Mouse (Mus musculus) hindbrain, postnatal 0 days (tissue): Measurements from ENCODE around the gene Ptchd4. TPM values are rescaled to one million over a fixed set of nuclear protein-coding genes. Genes with fewer than 3 reads are reported as not detected.

Experiments
- ATAC-seq: fragments of 200-750 bp; cut with Nextera tagmentation; 2 replicates; pipeline ENCODE4 v1.8.0; 2017; ENCODE audit warnings: mild to moderate bottlenecking, moderate TSS enrichment, moderate library complexity
- DNase-seq: peaks from one replicate; pipeline ENCODE4 v3.0.0-alpha.2; 2015; ENCODE audit warnings: low spot score
- H3K27ac ChIP-seq: fragments of 300-500 bp; sonication (generic); 2 replicates; pipeline ENCODE4 v1.5.1; 2014; ENCODE audit warnings: mild to moderate bottlenecking
- H3K27me3 ChIP-seq: fragments of 300-500 bp; sonication (generic); 2 replicates; pipeline ENCODE4 v1.6.1; 2014; ENCODE audit warnings: low read length, mixed read lengths; ENCODE audit not compliant: insufficient read depth
- H3K36me3 ChIP-seq: fragments of 300-500 bp; sonication (generic); 2 replicates; pipeline ENCODE4 v1.6.1; 2014; ENCODE audit warnings: low read length, mixed read lengths; ENCODE audit not compliant: insufficient read depth
- H3K4me1 ChIP-seq: fragments of 300-500 bp; sonication (generic); 2 replicates; pipeline ENCODE4 v1.6.1; 2014; ENCODE audit warnings: antibody characterized with exemption, low read length, mixed read lengths; ENCODE audit not compliant: insufficient read depth
- H3K4me2 ChIP-seq: fragments of 300-500 bp; sonication (generic); 2 replicates; pipeline ENCODE4 v1.6.1; 2014; ENCODE audit warnings: low read depth, mild to moderate bottlenecking, low read length, moderate library complexity, mixed read lengths
- H3K4me3 ChIP-seq: fragments of 300-500 bp; sonication (generic); 2 replicates; pipeline ENCODE4 v1.5.1; 2014; ENCODE audit warnings: low read length
- H3K9ac ChIP-seq: fragments of 300-500 bp; sonication (generic); replicated peaks from 2 replicates; pipeline ENCODE4 v1.6.1; 2014; ENCODE audit warnings: mild to moderate bottlenecking, low read length, moderate library complexity, mixed read lengths
- H3K9me3 ChIP-seq: fragments of 300-500 bp; sonication (generic); 2 replicates; pipeline ENCODE4 v1.6.1; 2016; ENCODE audit warnings: low read length, mixed read lengths
- CTCF ChIP-seq: IDR thresholded peaks from 2 replicates; pipeline ENCODE4 v1.5.1; 2016; ENCODE audit warnings: antibody characterized with exemption, control low read depth, low read depth
- WGBS: fragments of 180-500 bp; shearing (Covaris S2); extraction: QIAGEN DNeasy Blood & Tissue Kit; methylation state at CpG from one replicate; pipeline ENCODE4 v1.1.7; 2014; 5-methylcytosine and 5-hydroxymethylcytosine counted together
- polyA plus RNA-seq: library from polyadenylated mRNA; unstranded; fragments of >200 nt; fragmentation: Nextera tagmentation; extraction: Ambion mirVana; gene quantifications from 2 replicates; pipeline ENCODE4 v1.2.1, GENCODE M21; 2015
- total RNA-seq: library from RNA; depleted of rRNA; stranded (reverse); fragments of >200 nt; gene quantifications from 2 replicates; pipeline ENCODE4 v1.2.3, GENCODE M21; 2014

The Ptchd4 gene
- total and polyA plus RNA-seq, 2 experiments from 2014 or later: 11.3 to 11.7 TPM

GRCm38 (mm10) chr17:42480173-42480991 lies 164.6 kb downstream of the Ptchd4 start:
- Histone ChIP-seq H3K9me3 (no peaks in the 10 kb centered on the region), H3K9ac (no peak overlapping the region), H3K4me2 (no peak overlapping the region), H3K4me1 (no peaks in the 10 kb centered on the region), H3K4me3 (no peak overlapping the region), H3K36me3 (no peaks in the 10 kb centered on the region), H3K27ac (no peak overlapping the region), H3K27me3 (no peaks in the 10 kb centered on the region)
- TF ChIP-seq CTCF: no peak
- no peak for ATAC-seq
- 62% methylated on average over 5 of the region's 5 CpGs for WGBS
- peak; percentile 9 for DNase-seq

GRCm38 (mm10) chr17:42509356-42510262 lies 193.9 kb downstream of the Ptchd4 start:
- Histone ChIP-seq H3K4me3 (no peak overlapping the region), H3K9me3 (no peaks in the 10 kb centered on the region), H3K9ac (no peak overlapping the region), H3K4me2 (no peak overlapping the region), H3K27ac (no peak overlapping the region), H3K36me3 (no peaks in the 10 kb centered on the region), H3K4me1 (peaks cover 2% of the 10 kb centered on the region; the same call in 1 of the 2 replicates), H3K27me3 (no peaks in the 10 kb centered on the region)
- ATAC-seq (no peak), DNase-seq (no peak)
- WGBS: 58% methylated on average over 9 of the region's 9 CpGs
- no peak for TF ChIP-seq CTCF

- no peaks in the 10 kb centered on the region for H3K4me1 ChIP-seq
- DNase-seq (no peak), ATAC-seq (no peak)
Measured at GRCm38 (mm10) chr17:42530147-42530546, 214.4 kb downstream of the Ptchd4 start.

GRCm38 (mm10) chr17:42549578-42549977 lies 233.8 kb downstream of the Ptchd4 start:
- WGBS: 91% methylated on average over 2 of the region's 2 CpGs
- Histone ChIP-seq H3K27me3 (no peaks in the 10 kb centered on the region), H3K27ac (no peak overlapping the region), H3K9me3 (no peaks in the 10 kb centered on the region), H3K4me3 (no peak overlapping the region), H3K9ac (no peak overlapping the region), H3K4me2 (no peak overlapping the region), H3K36me3 (no peaks in the 10 kb centered on the region), H3K4me1 (no peaks in the 10 kb centered on the region)
- DNase-seq (no peak), ATAC-seq (no peak)
- no peak for TF ChIP-seq CTCF

More at GRCm38 (mm10) chr17:42530147-42530546, 214.4 kb downstream of the Ptchd4 start:
- Histone ChIP-seq H3K27ac (no peak overlapping the region), H3K9ac (no peak overlapping the region), H3K4me2 (no peak overlapping the region), H3K4me3 (no peak overlapping the region), H3K36me3 (no peaks in the 10 kb centered on the region), H3K9me3 (no peaks in the 10 kb centered on the region), H3K27me3 (no peaks in the 10 kb centered on the region)
- 27% methylated on average over 5 of the region's 5 CpGs for WGBS
- TF ChIP-seq CTCF: no peak
